Mouse (Mus musculus): ENCODE data around the gene Foxr1. TPM values are rescaled to one million over a fixed set of nuclear protein-coding genes. Genes with fewer than 3 reads are reported as not detected.

The Foxr1 gene
- polyA plus RNA-seq, 1 experiment from 2014 or later, result not detected

DNA sequence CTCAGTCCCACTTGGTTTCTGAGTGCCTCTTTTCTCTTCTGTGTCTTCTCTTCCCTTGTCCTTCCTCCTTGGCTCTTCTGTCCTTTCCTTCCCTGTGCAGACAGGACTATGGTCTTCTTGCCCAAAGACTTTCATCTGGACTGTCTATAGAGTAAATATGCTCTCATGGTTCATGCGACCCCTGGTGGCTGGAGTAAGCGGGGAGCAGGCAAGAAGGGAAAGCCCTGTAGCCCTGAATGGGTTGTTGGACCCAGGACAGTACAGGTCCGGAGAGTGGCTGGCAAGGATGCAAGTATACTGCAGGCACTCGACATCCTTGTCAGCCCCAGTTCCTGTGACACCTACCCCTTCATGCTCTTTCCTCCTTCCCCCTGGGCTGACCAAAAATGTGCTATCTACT lies 49.5 kb downstream of the Foxr1 start:
- 0 out of 2 replicates have a peak, but pooled peaks cover 4% of the 10 kb centered on the region for H3K4me1 ChIP-seq
- 0 out of 2 replicates have a peak, but pooled peaks have one; percentile 5 for ATAC-seq (ENCODE audit: borderline replicate concordance, extremely low read depth, low FRiP score, low TSS enrichment)
- no peak overlapping the region for H3K9ac ChIP-seq
- H3K27me3 ChIP-seq, result no peaks in the 10 kb centered on the region
- H3K4me2 ChIP-seq, result no peak overlapping the region
- no peak overlapping the region for H3K4me3 ChIP-seq
- no peaks in the 10 kb centered on the region for H3K9me3 ChIP-seq
- H3K27ac ChIP-seq, result no peak overlapping the region
- 35% methylated on average over 4 of the region's 4 CpGs for WGBS
- H3K36me3 ChIP-seq, result peaks cover 60% of the 10 kb centered on the region

- no peak for ATAC-seq (ENCODE audit: borderline replicate concordance, extremely low read depth, low FRiP score, low TSS enrichment)
- 57% methylated on average over 8 of the region's 8 CpGs for WGBS
- H3K4me3 ChIP-seq, result no peak overlapping the region
These were observed 51.7 kb downstream of the Foxr1 start for GRCm38 (mm10) chr9:44389273-44389672.

GRCm38 (mm10) chr9:44387221-44387620 lies 53.7 kb downstream of the Foxr1 start:
- Histone ChIP-seq H3K4me1 (no peaks in the 10 kb centered on the region), H3K36me3 (peaks cover 96% of the 10 kb centered on the region), H3K27me3 (no peaks in the 10 kb centered on the region), H3K4me2 (no peak overlapping the region), H3K9ac (no peak overlapping the region), H3K27ac (no peak overlapping the region), H3K9me3 (no peaks in the 10 kb centered on the region), H3K4me3 (no peak overlapping the region)
- WGBS, result 69% methylated on average over 3 of the region's 3 CpGs
- ATAC-seq (ENCODE audit: borderline replicate concordance, extremely low read depth, low FRiP score, low TSS enrichment), result no peak

More at GRCm38 (mm10) chr9:44389273-44389672, 51.7 kb downstream of the Foxr1 start:
- Histone ChIP-seq H3K36me3 (peaks cover 82% of the 10 kb centered on the region), H3K27me3 (no peaks in the 10 kb centered on the region), H3K9me3 (no peaks in the 10 kb centered on the region), H3K4me2 (no peak overlapping the region), H3K27ac (no peak overlapping the region), H3K9ac (no peak overlapping the region), H3K4me1 (no peaks in the 10 kb centered on the region)

GRCm38 (mm10) chr9:44384596-44384995 lies 56.3 kb downstream of the Foxr1 start:
- no peak overlapping the region for H3K4me3 ChIP-seq
- ATAC-seq (ENCODE audit: borderline replicate concordance, extremely low read depth, low FRiP score, low TSS enrichment), result no peak
- H3K4me2 ChIP-seq, result no peak overlapping the region
- no peak overlapping the region for H3K9ac ChIP-seq
- H3K9me3 ChIP-seq, result no peaks in the 10 kb centered on the region
- H3K36me3 ChIP-seq, result peaks cover 87% of the 10 kb centered on the region
- H3K27ac ChIP-seq, result no peak overlapping the region
- no peaks in the 10 kb centered on the region for H3K27me3 ChIP-seq
- peaks cover 13% of the 10 kb centered on the region for H3K4me1 ChIP-seq
- 87% methylated on average over 13 of the region's 13 CpGs for WGBS

Small RNA genes lying within 50 kb of the gene (microRNA-seq; reads per million reads assigned to microRNA genes)
- not detected for gene Mir7085

Other genes with a start within 250 kb of the Foxr1 start
- 13.5 and 15.4 TPM in 2 replicates for gene Cbl, start 207.1 kb downstream of the Foxr1 start, polyA plus RNA-seq (2015; fragmentation: Nextera tagmentation; extraction: Ambion mirVana)
- 2.8 and 2.9 TPM in 2 replicates for gene Ccdc153, start 200.5 kb downstream of the Foxr1 start, polyA plus RNA-seq (2015; fragmentation: Nextera tagmentation; extraction: Ambion mirVana)
- gene Pdzd3, start 189.7 kb downstream of the Foxr1 start, polyA plus RNA-seq (2015; fragmentation: Nextera tagmentation; extraction: Ambion mirVana), result 0.09 TPM in 1 of 2 replicates, not detected in the other
- gene Nlrx1, start 172.5 kb downstream of the Foxr1 start, polyA plus RNA-seq (2015; fragmentation: Nextera tagmentation; extraction: Ambion mirVana), result 9.9 and 11.0 TPM in 2 replicates
- gene Abcg4, start 152.5 kb downstream of the Foxr1 start, polyA plus RNA-seq (2015; fragmentation: Nextera tagmentation; extraction: Ambion mirVana), result 1.8 and 2.0 TPM in 2 replicates
- 21.4 and 21.7 TPM in 2 replicates for gene Hinfp, start 135.5 kb downstream of the Foxr1 start, polyA plus RNA-seq (2015; fragmentation: Nextera tagmentation; extraction: Ambion mirVana)
- gene C2cd2l, start 120.9 kb downstream of the Foxr1 start, polyA plus RNA-seq (2015; fragmentation: Nextera tagmentation; extraction: Ambion mirVana), result 6.8 and 8.5 TPM in 2 replicates
- gene Dpagt1, start 115.1 kb downstream of the Foxr1 start, polyA plus RNA-seq (2015; fragmentation: Nextera tagmentation; extraction: Ambion mirVana), result 33.5 and 36.5 TPM in 2 replicates
- 357 and 365 TPM in 2 replicates for gene H2afx, start 106.4 kb downstream of the Foxr1 start, polyA plus RNA-seq (2015; fragmentation: Nextera tagmentation; extraction: Ambion mirVana)
- 123 and 135 TPM in 2 replicates for gene Hmbs, start 96.9 kb downstream of the Foxr1 start, polyA plus RNA-seq (2015; fragmentation: Nextera tagmentation; extraction: Ambion mirVana)
- 27.9 and 29.8 TPM in 2 replicates for gene Vps11, start 79.5 kb downstream of the Foxr1 start, polyA plus RNA-seq (2015; fragmentation: Nextera tagmentation; extraction: Ambion mirVana)
- 34.6 and 35.7 TPM in 2 replicates for gene Hyou1, start 61.6 kb downstream of the Foxr1 start, polyA plus RNA-seq (2015; fragmentation: Nextera tagmentation; extraction: Ambion mirVana)
- 20.5 and 21.3 TPM in 2 replicates for gene Slc37a4, start 44.3 kb downstream of the Foxr1 start, polyA plus RNA-seq (2015; fragmentation: Nextera tagmentation; extraction: Ambion mirVana)
- 1,635 and 1,709 TPM in 2 replicates for gene Rps25, start 34.0 kb downstream of the Foxr1 start, polyA plus RNA-seq (2015; fragmentation: Nextera tagmentation; extraction: Ambion mirVana)
- 131 and 133 TPM in 2 replicates for gene Trappc4, start 33.5 kb downstream of the Foxr1 start, polyA plus RNA-seq (2015; fragmentation: Nextera tagmentation; extraction: Ambion mirVana)
- gene Ccdc84, start 22.6 kb downstream of the Foxr1 start, polyA plus RNA-seq (2015; fragmentation: Nextera tagmentation; extraction: Ambion mirVana), result 27.3 and 31.7 TPM in 2 replicates
- gene Upk2, start 13.8 kb upstream of the Foxr1 start, polyA plus RNA-seq (2015; fragmentation: Nextera tagmentation; extraction: Ambion mirVana), result 1.3 and 1.5 TPM in 2 replicates
- 17.1 and 17.3 TPM in 2 replicates for gene Bcl9l, start 41.7 kb upstream of the Foxr1 start, polyA plus RNA-seq (2015; fragmentation: Nextera tagmentation; extraction: Ambion mirVana)
- gene Cxcr5, start 120.7 kb upstream of the Foxr1 start, polyA plus RNA-seq (2015; fragmentation: Nextera tagmentation; extraction: Ambion mirVana), result not detected in 2 replicates
- gene Ddx6, start 163.8 kb upstream of the Foxr1 start, polyA plus RNA-seq (2015; fragmentation: Nextera tagmentation; extraction: Ambion mirVana), result 20.7 and 22.5 TPM in 2 replicates
- not detected in 2 replicates for gene Treh, start 232.1 kb upstream of the Foxr1 start, polyA plus RNA-seq (2015; fragmentation: Nextera tagmentation; extraction: Ambion mirVana)